Mouse (Mus musculus) heart, embryonic 12.5 days (tissue): ENCODE data around the gene Mmp23. TPM values are rescaled to one million over a fixed set of nuclear protein-coding genes. Genes with fewer than 3 reads are reported as not detected.

Experiments used
- ATAC-seq: fragments of 200-750 bp; cut with Nextera tagmentation; 2 replicates; pipeline ENCODE4 v1.8.0; 2017; ENCODE audit warnings: moderate TSS enrichment, moderate library complexity; ENCODE audit not compliant: insufficient number of reproducible peaks, low FRiP score
- H3K27ac ChIP-seq: fragments of 300-500 bp; sonication (generic); 2 replicates; pipeline ENCODE4 v1.5.1; 2016; ENCODE audit warnings: mild to moderate bottlenecking, moderate library complexity; ENCODE audit not compliant: poor library complexity, severe bottlenecking
- H3K27me3 ChIP-seq: fragments of 300-500 bp; sonication (generic); replicated peaks from 2 replicates; pipeline ENCODE4 v1.6.1; 2016; ENCODE audit warnings: mild to moderate bottlenecking, moderate library complexity
- H3K36me3 ChIP-seq: fragments of 300-500 bp; sonication (generic); 2 replicates; pipeline ENCODE4 v1.6.1; 2016; ENCODE audit warnings: mild to moderate bottlenecking, moderate library complexity
- H3K4me1 ChIP-seq: fragments of 300-500 bp; sonication (generic); replicated peaks from 2 replicates; pipeline ENCODE4 v1.6.1; 2016; ENCODE audit warnings: mild to moderate bottlenecking
- H3K4me2 ChIP-seq: fragments of 300-500 bp; sonication (generic); 2 replicates; pipeline ENCODE4 v1.6.1; 2016; ENCODE audit warnings: mild to moderate bottlenecking, moderate library complexity
- H3K4me3 ChIP-seq: fragments of 300-500 bp; sonication (generic); 2 replicates; pipeline ENCODE4 v1.5.1; 2016; ENCODE audit warnings: mild to moderate bottlenecking
- H3K9ac ChIP-seq: fragments of 300-500 bp; sonication (generic); 2 replicates; pipeline ENCODE4 v1.6.1; 2016; ENCODE audit warnings: mild to moderate bottlenecking, moderate library complexity
- H3K9me3 ChIP-seq: fragments of 300-500 bp; sonication (generic); replicated peaks from 2 replicates; pipeline ENCODE4 v1.6.1; 2016; ENCODE audit warnings: mild to moderate bottlenecking, moderate library complexity
- WGBS: fragments of 180-500 bp; shearing (Covaris S2); methylation state at CpG from one replicate; pipeline ENCODE4 v1.1.7; 2016; 5-methylcytosine and 5-hydroxymethylcytosine counted together
- polyA plus RNA-seq: library from polyadenylated mRNA; unstranded; fragments of >200 nt; fragmentation: Nextera tagmentation; extraction: Ambion mirVana; gene quantifications from 2 replicates; pipeline ENCODE4 v1.2.1, GENCODE M21; 2016

Mmp23 gene
- polyA plus RNA-seq, 1 experiment from 2014 or later: 72.0 TPM

GRCm38 (mm10) chr4:155630267-155630666 lies 22.9 kb downstream of the Mmp23 start:
- Histone ChIP-seq H3K36me3 (peaks cover 74% of the 10 kb centered on the region), H3K9me3 (no peaks in the 10 kb centered on the region), H3K27me3 (no peaks in the 10 kb centered on the region), H3K4me3 (no peak overlapping the region), H3K4me1 (no peaks in the 10 kb centered on the region), H3K9ac (no peak overlapping the region), H3K4me2 (no peak overlapping the region), H3K27ac (no peak overlapping the region)
- ATAC-seq: no peak
- 84% methylated on average over 6 of the region's 6 CpGs for WGBS

GRCm38 (mm10) chr4:155624338-155625291 lies 28.6 kb downstream of the Mmp23 start, which contains the start of gene Cdk11b:
Gene Cdk11b, plus strand, starts transcription at chr4:155624854.
- peak; percentile 100 for ATAC-seq
- H3K27ac ChIP-seq: peak within 1 kb of the TSS; percentile 83
- peaks cover 53% of the 10 kb centered on the region for H3K36me3 ChIP-seq
- H3K4me1 ChIP-seq: peaks cover 3% of the 10 kb centered on the region
- H3K4me3 ChIP-seq: peak within 1 kb of the TSS; percentile 94
- H3K9me3 ChIP-seq: no peaks in the 10 kb centered on the region
- no peaks in the 10 kb centered on the region for H3K27me3 ChIP-seq
- peak within 1 kb of the TSS; percentile 90 for H3K9ac ChIP-seq
- peak within 1 kb of the TSS; percentile 80 for H3K4me2 ChIP-seq
- WGBS: under 1% methylated on average over 84 of the region's 84 CpGs

DNA sequence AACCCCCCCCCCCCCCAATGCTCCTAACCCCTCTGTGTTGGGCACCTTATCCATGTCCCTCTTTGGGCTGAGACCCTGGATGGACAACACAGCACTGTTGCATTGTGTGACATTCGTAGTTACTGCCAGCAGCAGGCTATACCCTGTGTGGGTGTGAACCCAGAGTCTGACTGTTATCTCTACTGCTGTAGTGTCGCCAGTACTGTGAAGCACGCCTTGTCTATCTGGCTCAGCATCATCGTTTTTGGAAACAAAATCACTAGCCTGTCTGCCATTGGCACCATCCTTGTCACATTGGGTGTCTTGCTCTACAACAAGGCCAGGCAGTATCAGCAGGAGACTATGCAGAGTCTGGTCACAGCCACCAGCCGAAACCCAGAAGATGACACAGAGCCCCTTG lies 34.9 kb downstream of the Mmp23 start:
- no peak overlapping the region for H3K9ac ChIP-seq
- H3K27me3 ChIP-seq: no peaks in the 10 kb centered on the region
- no peaks in the 10 kb centered on the region for H3K4me1 ChIP-seq
- H3K36me3 ChIP-seq: peaks cover 84% of the 10 kb centered on the region
- ATAC-seq: 0 out of 2 replicates have a peak, but pooled peaks have one; percentile 33
- no peak overlapping the region for H3K4me3 ChIP-seq
- no peak overlapping the region for H3K27ac ChIP-seq
- no peak overlapping the region for H3K4me2 ChIP-seq
- no peaks in the 10 kb centered on the region for H3K9me3 ChIP-seq
- WGBS: 83% methylated on average over 5 of the region's 5 CpGs

DNA sequence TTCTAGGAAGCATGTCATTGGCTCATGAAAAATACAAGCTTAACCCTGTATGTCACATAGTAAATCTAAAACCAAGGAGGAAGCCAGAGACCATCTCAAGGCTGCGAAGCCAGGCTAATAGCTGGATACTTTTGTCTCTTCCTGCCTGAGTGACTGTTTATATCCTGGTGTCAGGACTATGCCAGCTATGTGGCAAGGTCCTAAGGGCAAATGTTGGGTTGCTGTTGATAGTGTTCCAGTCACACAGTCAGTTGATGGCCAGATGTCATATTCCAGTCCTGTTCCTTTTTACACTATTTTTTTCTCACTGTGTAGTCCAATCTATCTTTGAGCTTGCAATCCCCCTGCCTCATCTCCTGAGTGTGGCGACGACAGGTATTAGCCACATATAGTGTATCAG lies 39.9 kb downstream of the Mmp23 start:
- Histone ChIP-seq H3K27ac (no peak overlapping the region), H3K4me2 (no peak overlapping the region), H3K36me3 (peaks cover 80% of the 10 kb centered on the region), H3K9ac (no peak overlapping the region), H3K27me3 (no peaks in the 10 kb centered on the region), H3K4me1 (no peaks in the 10 kb centered on the region), H3K4me3 (no peak overlapping the region), H3K9me3 (no peaks in the 10 kb centered on the region)
- no peak for ATAC-seq
- 92% methylated on average over 3 of the region's 3 CpGs for WGBS

DNA sequence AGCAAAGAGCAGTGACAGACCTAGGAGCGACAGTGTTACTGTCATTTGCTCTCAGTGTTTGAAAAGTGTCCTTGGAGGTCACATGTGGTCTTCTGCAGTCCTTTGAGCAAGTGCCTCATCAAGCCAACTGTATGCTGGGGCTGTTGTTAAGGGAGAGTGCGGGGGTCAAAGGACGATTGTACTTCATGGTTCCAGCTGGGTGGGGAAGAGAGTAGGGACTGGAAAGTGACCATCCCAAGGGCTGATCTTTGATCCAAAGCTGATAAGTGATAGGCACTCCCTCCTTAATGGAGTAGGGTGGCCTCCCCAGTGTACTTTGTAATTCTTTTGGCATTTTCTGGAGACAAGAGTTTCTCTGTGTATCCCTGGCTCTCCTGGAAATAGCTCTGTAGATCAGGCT lies 41.3 kb downstream of the Mmp23 start:
- Histone ChIP-seq H3K4me3 (no peak overlapping the region), H3K4me1 (no peaks in the 10 kb centered on the region), H3K9ac (no peak overlapping the region), H3K4me2 (no peak overlapping the region), H3K36me3 (peaks cover 66% of the 10 kb centered on the region), H3K27ac (no peak overlapping the region), H3K27me3 (no peaks in the 10 kb centered on the region), H3K9me3 (no peaks in the 10 kb centered on the region)
- no peak for ATAC-seq
- 91% methylated on average over 3 of the region's 3 CpGs for WGBS

DNA sequence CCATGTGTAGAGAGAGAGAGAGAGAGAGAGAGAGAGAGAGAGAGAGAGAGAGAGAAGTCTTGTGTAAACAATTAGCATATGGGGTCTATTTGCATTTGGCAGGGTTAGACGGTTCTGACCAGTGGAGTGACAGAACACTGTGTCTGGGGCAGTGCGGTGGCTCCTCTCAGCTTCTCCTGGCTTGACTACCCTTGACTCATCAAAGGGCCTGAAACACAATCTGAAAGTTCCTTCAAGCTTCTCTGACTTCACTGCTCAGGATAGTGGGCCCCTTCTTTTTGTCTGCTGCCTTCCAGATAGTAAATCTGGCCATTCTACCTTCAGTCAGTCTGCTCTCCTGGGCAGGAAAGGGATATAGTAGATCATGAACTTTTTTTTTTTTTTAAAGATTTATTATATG lies 46.4 kb downstream of the Mmp23 start:
- Histone ChIP-seq H3K4me3 (no peak overlapping the region), H3K4me2 (no peak overlapping the region), H3K9ac (no peak overlapping the region), H3K36me3 (peaks cover 48% of the 10 kb centered on the region), H3K9me3 (no peaks in the 10 kb centered on the region), H3K4me1 (peaks cover 10% of the 10 kb centered on the region), H3K27ac (no peak overlapping the region), H3K27me3 (no peaks in the 10 kb centered on the region)
- 93% methylated on average over 2 of the region's 2 CpGs for WGBS
- ATAC-seq: no peak

- H3K9me3 ChIP-seq: no peaks in the 10 kb centered on the region
- H3K4me1 ChIP-seq: peaks cover 10% of the 10 kb centered on the region
- peaks cover 34% of the 10 kb centered on the region for H3K36me3 ChIP-seq
- H3K4me3 ChIP-seq: no peak overlapping the region
- no peak for ATAC-seq
- H3K27ac ChIP-seq: no peak overlapping the region
- H3K9ac ChIP-seq: no peak overlapping the region
- no peak overlapping the region for H3K4me2 ChIP-seq
- H3K27me3 ChIP-seq: no peaks in the 10 kb centered on the region
- WGBS: 86% methylated on average over 4 of the region's 4 CpGs
Observed at GRCm38 (mm10) chr4:155605132-155605531, 48.1 kb downstream of the Mmp23 start.

DNA sequence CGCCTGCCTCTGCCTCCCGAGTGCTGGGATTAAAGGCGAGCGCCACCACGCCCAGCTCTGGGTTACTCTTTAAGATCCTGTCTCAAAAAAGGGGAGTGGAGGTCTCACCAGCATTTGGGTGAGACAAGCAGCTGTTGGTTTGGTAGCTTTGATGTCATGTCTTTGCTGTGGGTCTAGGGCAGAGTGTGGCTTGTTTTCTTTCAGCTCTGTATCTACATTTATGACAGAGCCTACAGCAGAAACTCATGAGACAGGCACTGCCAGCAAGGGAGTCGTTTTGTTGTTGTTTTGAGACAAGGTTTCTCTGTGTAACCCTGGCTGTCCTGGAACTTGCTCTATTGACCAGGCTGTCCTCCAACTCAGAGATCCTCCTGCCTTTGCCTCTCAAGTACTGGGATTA lies 49.4 kb downstream of the Mmp23 start:
- ATAC-seq: no peak
- Histone ChIP-seq H3K4me3 (no peak overlapping the region), H3K4me1 (peaks cover 10% of the 10 kb centered on the region), H3K9ac (no peak overlapping the region), H3K9me3 (no peaks in the 10 kb centered on the region), H3K27me3 (no peaks in the 10 kb centered on the region), H3K27ac (no peak overlapping the region), H3K36me3 (peaks cover 28% of the 10 kb centered on the region), H3K4me2 (no peak overlapping the region)
- WGBS: 91% methylated on average over 6 of the region's 6 CpGs

- no peak overlapping the region for H3K27ac ChIP-seq
- peak overlapping the region; percentile 83 for H3K4me3 ChIP-seq
- peaks cover 10% of the 10 kb centered on the region for H3K4me1 ChIP-seq
- no peaks in the 10 kb centered on the region for H3K27me3 ChIP-seq
- no peak for ATAC-seq
- H3K36me3 ChIP-seq: peaks cover 28% of the 10 kb centered on the region
- 75% methylated on average over 1 of the region's 1 CpGs for WGBS
- peak overlapping the region; percentile 95; the same call in 1 of the 2 replicates for H3K9ac ChIP-seq
- H3K9me3 ChIP-seq: no peaks in the 10 kb centered on the region
- H3K4me2 ChIP-seq: peak overlapping the region; percentile 93
Observed at GRCm38 (mm10) chr4:155602753-155603152, 50.4 kb downstream of the Mmp23 start.

- no peaks in the 10 kb centered on the region for H3K9me3 ChIP-seq
- WGBS: 2% methylated on average over 31 of the region's 31 CpGs
- no peaks in the 10 kb centered on the region for H3K27me3 ChIP-seq
- H3K27ac ChIP-seq: peak overlapping the region; percentile 99
- peaks cover 10% of the 10 kb centered on the region for H3K4me1 ChIP-seq
- ATAC-seq: peak; percentile 19
- peak overlapping the region; percentile 95 for H3K9ac ChIP-seq
- peak overlapping the region; percentile 83 for H3K4me3 ChIP-seq
- H3K4me2 ChIP-seq: peak overlapping the region; percentile 93
- H3K36me3 ChIP-seq: peaks cover 28% of the 10 kb centered on the region
Observed at GRCm38 (mm10) chr4:155601997-155602456, 51.2 kb downstream of the Mmp23 start.

DNA sequence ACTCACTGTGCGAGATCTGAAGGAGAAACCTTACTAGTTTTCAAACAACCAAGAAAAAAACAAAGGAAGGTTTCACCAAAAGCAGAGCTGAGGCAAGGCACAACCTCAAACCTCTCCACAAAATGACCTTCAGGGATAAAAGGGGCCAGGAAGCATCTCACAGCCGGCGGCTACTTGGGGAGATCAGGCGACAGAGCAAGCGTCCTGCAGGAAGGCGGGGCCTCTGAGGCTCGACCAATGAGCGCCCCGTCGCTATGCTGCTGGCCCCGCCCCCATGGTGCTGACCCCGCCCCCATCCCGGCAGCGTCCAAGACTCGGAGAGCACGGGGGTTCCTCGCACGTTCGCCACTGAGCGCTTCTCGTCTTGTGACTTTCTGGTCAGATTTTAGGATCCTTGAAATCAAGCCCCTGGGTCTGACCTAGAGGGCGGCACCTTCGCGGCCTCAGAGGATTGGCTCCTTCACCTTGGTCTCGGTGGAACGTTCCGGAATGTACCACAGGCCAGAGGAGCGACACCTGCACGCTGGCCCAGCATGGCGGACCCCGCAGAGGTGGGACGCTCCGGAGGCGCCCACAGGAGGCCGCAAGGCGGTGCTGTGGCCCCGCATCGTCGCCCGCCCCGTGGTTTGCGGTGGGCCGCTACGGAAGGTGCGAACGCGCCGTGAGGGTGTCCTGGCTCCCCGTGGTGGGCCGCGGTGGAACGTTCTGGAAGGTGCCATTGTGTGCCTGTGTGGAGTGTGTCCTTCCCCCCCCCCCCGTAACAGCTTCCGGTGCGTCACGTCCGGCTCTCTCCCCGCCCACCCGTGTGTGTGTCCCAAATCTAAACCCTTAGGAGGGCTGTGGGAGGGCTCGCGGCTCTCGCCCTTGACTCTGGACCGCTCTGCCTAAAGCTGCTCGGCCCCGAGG lies 51.8 kb downstream of the Mmp23 start, which contains the start of gene Slc35e2:
Slc35e2 (plus strand) TSS at position 326 of the 906 bp plus-strand sequence.
- H3K27me3 ChIP-seq: no peaks in the 10 kb centered on the region
- H3K4me2 ChIP-seq: peak within 1 kb of the TSS; percentile 93
- peak within 1 kb of the TSS; percentile 83 for H3K4me3 ChIP-seq
- peak; percentile 97 for ATAC-seq
- under 1% methylated on average over 65 of the region's 65 CpGs for WGBS
- H3K9ac ChIP-seq: peak within 1 kb of the TSS; percentile 95
- H3K4me1 ChIP-seq: peaks cover 10% of the 10 kb centered on the region
- peaks cover 25% of the 10 kb centered on the region for H3K36me3 ChIP-seq
- H3K9me3 ChIP-seq: no peaks in the 10 kb centered on the region
- peak within 1 kb of the TSS; percentile 99 for H3K27ac ChIP-seq
